Mouse (Mus musculus) spleen, adult 12 weeks (tissue): ENCODE data around the gene Gnb1.
A peak's percentile ranks its signal among the peaks of the same experiment; 100 is the strongest.
"Not testable (repeated sequence)": the region's sequence is repeated elsewhere in the genome, so short reads cannot be mapped to it uniquely, and the experiment has no call there.

ENCODE experiments used
- DNase-seq: peaks from one replicate; pipeline ENCODE4 v3.0.0; 2022; ENCODE audit warnings: low spot score

Gnb1 gene

GRCm38 (mm10) chr4:155552917-155553532 lies 61.9 kb downstream of the Gnb1 start:
- no peak for DNase-seq

GRCm38 (mm10) chr4:155554880-155555279 lies 63.7 kb downstream of the Gnb1 start:
- DNase-seq: no peak

- no peak for DNase-seq
Measured at GRCm38 (mm10) chr4:155555464-155555863, 64.3 kb downstream of the Gnb1 start.

GRCm38 (mm10) chr4:155559454-155559853 lies 68.3 kb downstream of the Gnb1 start:
- DNase-seq: no peak

- no peak for DNase-seq
Measured at GRCm38 (mm10) chr4:155560932-155561331, 69.8 kb downstream of the Gnb1 start.

GRCm38 (mm10) chr4:155561661-155562442 lies 70.7 kb downstream of the Gnb1 start, which contains the start of gene Nadk:
Gene Nadk (plus strand): TSS chr4:155562378.
- DNase-seq: no peak

- DNase-seq: peak; percentile 15
Measured at GRCm38 (mm10) chr4:155562725-155563399, 71.7 kb downstream of the Gnb1 start.

GRCm38 (mm10) chr4:155563400-155564231 lies 72.5 kb downstream of the Gnb1 start:
- peak; percentile 88 for DNase-seq

- DNase-seq: no peak
Measured at GRCm38 (mm10) chr4:155564315-155565069, 73.3 kb downstream of the Gnb1 start.

- no peak for DNase-seq
Measured at GRCm38 (mm10) chr4:155566555-155566954, 75.4 kb downstream of the Gnb1 start.

- peak; percentile 8 for DNase-seq
Measured at GRCm38 (mm10) chr4:155568170-155568569, 77.0 kb downstream of the Gnb1 start.

GRCm38 (mm10) chr4:155568632-155569370 lies 77.6 kb downstream of the Gnb1 start:
- no peak for DNase-seq

GRCm38 (mm10) chr4:155569818-155570217 lies 78.7 kb downstream of the Gnb1 start:
- DNase-seq: no peak

- DNase-seq: not testable (repeated sequence)
Measured at GRCm38 (mm10) chr4:155570315-155570714, 79.2 kb downstream of the Gnb1 start.

- DNase-seq: no peak
Measured at GRCm38 (mm10) chr4:155571442-155571841, 80.3 kb downstream of the Gnb1 start.

GRCm38 (mm10) chr4:155573155-155573554 lies 82.0 kb downstream of the Gnb1 start:
- no peak for DNase-seq

GRCm38 (mm10) chr4:155573876-155574275 lies 82.7 kb downstream of the Gnb1 start:
- no peak for DNase-seq

GRCm38 (mm10) chr4:155574931-155575330 lies 83.8 kb downstream of the Gnb1 start:
- no peak for DNase-seq

GRCm38 (mm10) chr4:155575521-155575920 lies 84.4 kb downstream of the Gnb1 start:
- DNase-seq: no peak

GRCm38 (mm10) chr4:155577132-155577531 lies 86.0 kb downstream of the Gnb1 start:
- no peak for DNase-seq

- DNase-seq: no peak
Measured at GRCm38 (mm10) chr4:155577741-155578140, 86.6 kb downstream of the Gnb1 start.
